Mouse (Mus musculus): ENCODE measurements at regions not wholly inside any gene's neighbourhood (a gene's known extent, or its start where the extent isn't known, plus 50 kb on each side); places are given as distances from the start of the nearest gene placed in this dataset.

DNA sequence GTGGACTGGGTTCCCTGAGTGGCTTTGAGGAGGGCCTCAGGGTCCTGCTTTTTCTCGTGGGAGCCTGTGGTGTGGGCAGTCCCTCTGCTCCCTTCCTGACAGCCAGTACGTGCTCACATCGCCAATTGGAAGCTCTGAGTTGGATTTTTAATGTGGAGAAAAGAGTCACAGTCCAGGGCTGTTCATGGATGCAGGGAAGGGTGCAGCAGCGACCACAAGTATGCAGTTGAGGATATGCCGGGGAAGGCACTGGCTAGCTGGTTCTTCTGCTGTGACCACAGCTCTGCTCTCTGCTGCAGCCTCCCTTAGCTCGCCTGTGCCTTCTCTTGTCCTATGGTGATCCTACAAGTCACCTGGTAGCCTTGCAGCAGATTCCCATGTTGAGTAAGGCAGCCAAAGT lies 177.5 kb upstream of the Lef1 start:
- no peaks in the 10 kb centered on the region for H3K36me3 ChIP-seq (replicated peaks; ENCODE audit: control insufficient read depth, insufficient read depth, low read depth)
- no peak overlapping the region for H3K27ac ChIP-seq
- no peak for ATAC-seq (ENCODE audit: insufficient read depth)
- no peaks in the 10 kb centered on the region for H3K9me3 ChIP-seq (ENCODE audit: control insufficient read depth, low read length)
- H3K27me3 ChIP-seq (ENCODE audit: control insufficient read depth, insufficient read depth, low read length) = no peaks in the 10 kb centered on the region
- no peak for DNase-seq (ENCODE audit: low read depth in 3 of 3, low spot score in 3 of 3)
- H3K9ac ChIP-seq (replicated peaks) = no peak overlapping the region
- no peak for TF ChIP-seq CTCF (IDR thresholded peaks at IDR 0.05; ENCODE audit: low read depth)
- TF ChIP-seq EP300 (IDR thresholded peaks at IDR 0.05; ENCODE audit: low read depth) = no peak
- no peak overlapping the region for H3K4me3 ChIP-seq (ENCODE audit: insufficient read depth in 1 of 2, low read depth in 2 of 2, low read length in 2 of 2)
- no peaks in the 10 kb centered on the region for H3K4me1 ChIP-seq (replicated peaks; ENCODE audit: control insufficient read depth in 2 of 2, insufficient read depth in 2 of 2, low read length in 1 of 2)
- no peak overlapping the region for H3K4me2 ChIP-seq (ENCODE audit: low read depth)
- WGBS (ENCODE audit: insufficient replicate concordance) = 35% methylated on average over 6 of the region's 6 CpGs

DNA sequence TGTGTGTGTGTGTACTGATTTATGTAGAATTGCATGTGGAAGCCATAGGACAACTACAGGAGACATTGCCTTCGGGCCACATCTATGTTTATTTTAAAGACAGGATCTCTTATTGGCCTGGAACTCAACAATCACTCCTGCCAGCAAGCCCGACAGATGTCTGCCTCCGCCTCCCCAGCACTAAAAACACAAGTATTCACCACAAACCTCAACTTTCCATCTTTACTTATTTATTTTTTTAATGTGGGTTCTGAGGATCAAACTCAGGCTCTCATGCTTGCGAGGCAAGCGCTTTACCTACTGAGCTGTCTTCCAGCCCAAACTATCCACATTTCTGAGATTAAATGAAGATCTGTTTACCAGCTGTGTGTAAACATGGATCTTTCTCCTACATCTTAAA lies 178.0 kb upstream of the Lef1 start:
- no peak overlapping the region for H3K9ac ChIP-seq (replicated peaks)
- 62% methylated on average over 5 of the region's 5 CpGs for WGBS (ENCODE audit: insufficient replicate concordance)
- no peaks in the 10 kb centered on the region for H3K36me3 ChIP-seq (replicated peaks; ENCODE audit: control insufficient read depth, insufficient read depth, low read depth)

DNA sequence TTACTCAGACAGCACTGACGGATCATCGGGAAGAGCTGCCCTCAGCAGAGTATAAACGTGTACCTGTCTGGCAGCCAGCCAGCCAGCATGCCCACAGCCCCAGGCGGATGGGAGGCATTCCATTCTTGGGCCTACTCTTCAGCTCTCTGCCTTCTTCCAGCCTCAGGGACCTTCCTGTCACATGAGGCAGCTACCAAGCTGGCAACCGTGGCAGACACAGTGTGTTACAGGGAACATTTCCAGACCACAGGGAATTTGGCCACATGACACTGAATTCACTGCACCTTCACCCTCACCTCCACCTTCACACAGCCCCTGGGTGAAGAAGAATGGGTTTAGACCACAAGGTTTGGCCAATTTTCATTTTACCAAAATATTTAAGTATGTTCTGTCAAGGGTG lies 185.3 kb upstream of the Lef1 start:
- Histone ChIP-seq H3K9me3 (ENCODE audit: control insufficient read depth, low read length) (no peaks in the 10 kb centered on the region), H3K9ac (replicated peaks) (no peak overlapping the region), H3K4me1 (replicated peaks; ENCODE audit: control insufficient read depth in 2 of 2, insufficient read depth in 2 of 2, low read length in 1 of 2) (no peaks in the 10 kb centered on the region), H3K4me3 (ENCODE audit: insufficient read depth in 1 of 2, low read depth in 2 of 2, low read length in 2 of 2) (no peak overlapping the region), H3K36me3 (replicated peaks; ENCODE audit: control insufficient read depth, insufficient read depth, low read depth) (no peaks in the 10 kb centered on the region), H3K27me3 (ENCODE audit: control insufficient read depth, insufficient read depth, low read length) (no peaks in the 10 kb centered on the region), H3K4me2 (ENCODE audit: low read depth) (no peak overlapping the region), H3K27ac (no peak overlapping the region)
- WGBS (ENCODE audit: insufficient replicate concordance) = 65% methylated on average over 5 of the region's 5 CpGs
- DNase-seq (ENCODE audit: low read depth in 3 of 3, low spot score in 3 of 3) (no peak), ATAC-seq (ENCODE audit: insufficient read depth) (no peak)
- no peak for TF ChIP-seq CTCF (IDR thresholded peaks at IDR 0.05; ENCODE audit: low read depth)
- TF ChIP-seq EP300 (IDR thresholded peaks at IDR 0.05; ENCODE audit: low read depth) = no peak

More for the DNA sequence above, 178.0 kb upstream of the Lef1 start:
- no peaks in the 10 kb centered on the region for H3K4me1 ChIP-seq (replicated peaks; ENCODE audit: control insufficient read depth in 2 of 2, insufficient read depth in 2 of 2, low read length in 1 of 2)
- DNase-seq (ENCODE audit: low read depth in 3 of 3, low spot score in 3 of 3) (no peak), ATAC-seq (ENCODE audit: insufficient read depth) (no peak)
- no peak overlapping the region for H3K4me2 ChIP-seq (ENCODE audit: low read depth)
- H3K4me3 ChIP-seq (ENCODE audit: insufficient read depth in 1 of 2, low read depth in 2 of 2, low read length in 2 of 2) = no peak overlapping the region
- no peaks in the 10 kb centered on the region for H3K27me3 ChIP-seq (ENCODE audit: control insufficient read depth, insufficient read depth, low read length)
- H3K9me3 ChIP-seq (ENCODE audit: control insufficient read depth, low read length) = no peaks in the 10 kb centered on the region
- H3K27ac ChIP-seq = no peak overlapping the region
- TF ChIP-seq CTCF (IDR thresholded peaks at IDR 0.05; ENCODE audit: low read depth) = no peak
- TF ChIP-seq EP300 (IDR thresholded peaks at IDR 0.05; ENCODE audit: low read depth) = no peak

DNA sequence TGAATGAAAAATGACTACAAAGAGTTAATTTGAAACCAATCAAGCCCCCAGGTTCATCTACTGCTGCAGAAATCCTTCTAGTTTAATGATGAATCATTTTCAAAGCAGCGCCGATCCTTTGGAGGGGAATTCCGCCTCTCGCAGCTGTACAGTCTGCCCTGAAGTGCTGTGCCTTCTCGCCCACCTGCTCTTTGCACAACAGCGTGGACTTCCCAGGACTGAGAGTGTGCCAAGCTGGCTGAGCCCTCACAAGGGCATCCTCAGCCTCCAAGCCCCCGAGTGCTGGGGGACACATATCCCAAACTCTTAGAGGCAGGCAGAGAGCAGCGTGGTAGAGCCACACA lies 186.7 kb upstream of the Lef1 start:
- no peak overlapping the region for H3K9ac ChIP-seq (replicated peaks)
- WGBS (ENCODE audit: insufficient replicate concordance) = 61% methylated on average over 8 of the region's 8 CpGs

DNA sequence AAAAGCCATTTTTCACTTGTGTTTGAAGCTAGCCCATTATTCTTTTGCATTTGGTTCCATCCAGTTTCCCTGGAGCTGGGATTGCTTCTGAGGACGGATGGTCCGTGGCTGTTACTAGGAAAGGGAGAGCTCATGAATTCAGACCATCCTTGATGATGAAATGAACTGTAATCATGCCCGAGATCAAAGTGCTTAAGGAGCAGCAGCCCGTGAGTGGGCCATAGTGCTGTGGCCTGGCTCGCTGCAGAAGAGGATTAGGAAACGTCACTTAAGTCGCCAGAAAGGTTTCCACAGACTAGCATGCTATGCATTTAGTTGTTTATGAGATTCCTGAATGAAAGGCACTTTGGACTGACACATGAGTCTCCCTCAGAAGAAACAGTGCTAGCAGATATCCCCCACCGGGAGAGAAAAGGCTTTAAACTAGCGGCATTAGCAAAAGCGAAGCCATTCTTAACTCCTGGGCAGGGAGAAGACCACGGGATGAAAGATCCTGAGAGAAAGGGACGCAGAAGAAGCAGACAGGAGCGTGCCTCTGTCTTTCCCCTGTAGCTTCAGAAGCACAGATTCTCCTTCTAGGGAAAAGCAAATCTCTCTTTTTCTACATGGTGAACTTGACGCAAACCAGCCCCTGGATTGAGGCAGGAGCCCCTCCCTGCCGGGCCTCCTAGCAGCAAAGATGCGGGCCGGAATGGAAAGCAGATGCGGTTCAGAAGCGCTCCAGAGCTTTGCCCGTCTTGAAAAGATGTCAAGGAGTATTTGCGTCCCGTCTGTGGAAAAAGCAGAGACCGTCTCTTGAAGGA lies 187.3 kb upstream of the Lef1 start:
- WGBS (ENCODE audit: insufficient replicate concordance) = 44% methylated on average over 23 of the region's 23 CpGs
- Histone ChIP-seq H3K9ac (replicated peaks) (no peak overlapping the region), H3K4me2 (ENCODE audit: low read depth) (no peak overlapping the region)

More for the DNA sequence above, 186.7 kb upstream of the Lef1 start:
- no peak for DNase-seq (ENCODE audit: low read depth in 3 of 3, low spot score in 3 of 3)
- no peak for TF ChIP-seq CTCF (IDR thresholded peaks at IDR 0.05; ENCODE audit: low read depth)
- no peaks in the 10 kb centered on the region for H3K36me3 ChIP-seq (replicated peaks; ENCODE audit: control insufficient read depth, insufficient read depth, low read depth)
- H3K27me3 ChIP-seq (ENCODE audit: control insufficient read depth, insufficient read depth, low read length) = no peaks in the 10 kb centered on the region
- H3K4me2 ChIP-seq (ENCODE audit: low read depth) = no peak overlapping the region
- no peaks in the 10 kb centered on the region for H3K9me3 ChIP-seq (ENCODE audit: control insufficient read depth, low read length)
- H3K27ac ChIP-seq = no peak overlapping the region
- H3K4me1 ChIP-seq (replicated peaks; ENCODE audit: control insufficient read depth in 2 of 2, insufficient read depth in 2 of 2, low read length in 1 of 2) = no peaks in the 10 kb centered on the region
- no peak overlapping the region for H3K4me3 ChIP-seq (ENCODE audit: insufficient read depth in 1 of 2, low read depth in 2 of 2, low read length in 2 of 2)
- ATAC-seq (ENCODE audit: insufficient read depth) = no peak

More for the DNA sequence above, 187.3 kb upstream of the Lef1 start:
- Histone ChIP-seq H3K27me3 (ENCODE audit: control insufficient read depth, insufficient read depth, low read length) (no peaks in the 10 kb centered on the region), H3K9me3 (ENCODE audit: control insufficient read depth, low read length) (no peaks in the 10 kb centered on the region), H3K36me3 (replicated peaks; ENCODE audit: control insufficient read depth, insufficient read depth, low read depth) (no peaks in the 10 kb centered on the region), H3K4me3 (ENCODE audit: insufficient read depth in 1 of 2, low read depth in 2 of 2, low read length in 2 of 2) (no peak overlapping the region), H3K27ac (no peak overlapping the region), H3K4me1 (replicated peaks; ENCODE audit: control insufficient read depth in 2 of 2, insufficient read depth in 2 of 2, low read length in 1 of 2) (no peaks in the 10 kb centered on the region)
- DNase-seq (ENCODE audit: low read depth in 3 of 3, low spot score in 3 of 3) = no peak
- no peak for ATAC-seq (ENCODE audit: insufficient read depth)
- no peak for TF ChIP-seq CTCF (IDR thresholded peaks at IDR 0.05; ENCODE audit: low read depth)

All from liver, embryonic 14.5 days (tissue).